Mouse (Mus musculus): ENCODE results near the gene Pigo.

Pigo gene

GRCm38 (mm10) chr4:43025084-43025960 is at the start of gene Pigo:
Gene Pigo (minus strand): TSS chr4:43025819.
- DNase-seq: peak; percentile 94

GRCm38 (mm10) chr4:43074923-43075322 is 49.3 kb upstream of the Pigo start:
- DNase-seq: no peak

- no peak for DNase-seq
These were observed 39.9 kb upstream of the Pigo start for GRCm38 (mm10) chr4:43065471-43065870.

GRCm38 (mm10) chr4:43060286-43060685 is 34.7 kb upstream of the Pigo start:
- DNase-seq: no peak

GRCm38 (mm10) chr4:43059697-43060096 is 34.1 kb upstream of the Pigo start:
- no peak for DNase-seq

- peak; percentile 85 for DNase-seq
These were observed 33.4 kb upstream of the Pigo start, which contains the start of gene Unc13b for GRCm38 (mm10) chr4:43058753-43059654. Gene Unc13b (plus strand): TSS chr4:43058953.

- no peak for DNase-seq
These were observed 32.8 kb upstream of the Pigo start for GRCm38 (mm10) chr4:43058392-43058752.

- no peak for DNase-seq
These were observed 32.0 kb upstream of the Pigo start for GRCm38 (mm10) chr4:43057654-43058053.

- DNase-seq: no peak
These were observed 27.0 kb upstream of the Pigo start for GRCm38 (mm10) chr4:43052627-43053026.

- DNase-seq: peak; percentile 88
These were observed 21.6 kb upstream of the Pigo start for GRCm38 (mm10) chr4:43047231-43047630.

GRCm38 (mm10) chr4:43046607-43047006 is 21.0 kb upstream of the Pigo start:
- no peak for DNase-seq

GRCm38 (mm10) chr4:43045659-43046302 is 20.2 kb upstream of the Pigo start, which contains the start of gene Fam214b:
Gene Fam214b (minus strand): TSS chr4:43046220.
- peak; percentile 94 for DNase-seq

- no peak for DNase-seq
These were observed 19.7 kb upstream of the Pigo start for GRCm38 (mm10) chr4:43045285-43045658.

GRCm38 (mm10) chr4:43044673-43045072 is 19.1 kb upstream of the Pigo start:
- DNase-seq: peak; percentile 62

GRCm38 (mm10) chr4:43043644-43044357 is 18.2 kb upstream of the Pigo start:
- DNase-seq: peak; percentile 72

GRCm38 (mm10) chr4:43040881-43041547 is 15.4 kb upstream of the Pigo start:
- no peak for DNase-seq

GRCm38 (mm10) chr4:43040114-43040572 is 14.5 kb upstream of the Pigo start:
- peak; percentile 99 for DNase-seq

- DNase-seq: no peak
These were observed 14.0 kb upstream of the Pigo start for GRCm38 (mm10) chr4:43039609-43040008.

- DNase-seq: peak; percentile 73
These were observed 13.2 kb upstream of the Pigo start for GRCm38 (mm10) chr4:43038567-43039495.

GRCm38 (mm10) chr4:43037860-43038566 is 12.4 kb upstream of the Pigo start:
- no peak for DNase-seq

Data from layer of hippocampus, adult 9-11 months (tissue).